Mouse (Mus musculus): Measurements from ENCODE around the gene Hoxa4. TPM values are rescaled to one million over a fixed set of nuclear protein-coding genes. Genes with fewer than 3 reads are reported as not detected.

Gene Hoxa4
- polyA plus RNA-seq, 1 experiment from 2014 or later = 0.13 TPM

- TF ChIP-seq EP300 (IDR thresholded peaks at IDR 0.05; ENCODE audit: low read depth) (no peak), CTCF (IDR thresholded peaks at IDR 0.05; ENCODE audit: low read depth) (no peak)
- Histone ChIP-seq H3K4me2 (ENCODE audit: low read depth, low read length) (peak overlapping the region; percentile 73), H3K4me1 (ENCODE audit: insufficient read depth) (peaks cover 9% of the 10 kb centered on the region), H3K27me3 (ENCODE audit: insufficient read depth, low read length) (peaks cover 76% of the 10 kb centered on the region), H3K27ac (ENCODE audit: low read depth) (no peak overlapping the region), H3K9ac (replicated peaks) (no peak overlapping the region), H3K4me3 (ENCODE audit: low read depth, low read length) (peak overlapping the region; percentile 55; the same call in 1 of the 2 replicates), H3K9me3 (ENCODE audit: low read length) (no peaks in the 10 kb centered on the region), H3K36me3 (replicated peaks; ENCODE audit: insufficient read depth, low read length) (no peaks in the 10 kb centered on the region)
- ATAC-seq (no peak), DNase-seq (no peak)
- 38% methylated on average over 23 of the region's 23 CpGs for WGBS (ENCODE audit: insufficient replicate concordance)
Observed at GRCm38 (mm10) chr6:52190410-52190809, 1.1 kb downstream of the Hoxa4 start.

GRCm38 (mm10) chr6:52189909-52190308, 1.6 kb downstream of the Hoxa4 start:
- Histone ChIP-seq H3K27ac (ENCODE audit: low read depth) (no peak overlapping the region), H3K4me2 (ENCODE audit: low read depth, low read length) (peak overlapping the region; percentile 73; the same call in 1 of the 2 replicates), H3K9ac (replicated peaks) (no peak overlapping the region), H3K9me3 (ENCODE audit: low read length) (no peaks in the 10 kb centered on the region), H3K27me3 (ENCODE audit: insufficient read depth, low read length) (peaks cover 77% of the 10 kb centered on the region), H3K4me3 (ENCODE audit: low read depth, low read length) (no peak overlapping the region), H3K4me1 (ENCODE audit: insufficient read depth) (peaks cover 9% of the 10 kb centered on the region), H3K36me3 (replicated peaks; ENCODE audit: insufficient read depth, low read length) (no peaks in the 10 kb centered on the region)
- 46% methylated on average over 8 of the region's 8 CpGs for WGBS (ENCODE audit: insufficient replicate concordance)
- DNase-seq = no peak
- TF ChIP-seq CTCF (IDR thresholded peaks at IDR 0.05; ENCODE audit: low read depth) (no peak), EP300 (IDR thresholded peaks at IDR 0.05; ENCODE audit: low read depth) (no peak)
- ATAC-seq = no peak

GRCm38 (mm10) chr6:52189172-52189591, 2.4 kb downstream of the Hoxa4 start:
- no peak overlapping the region for H3K4me3 ChIP-seq (ENCODE audit: low read depth, low read length)
- DNase-seq (no peak), ATAC-seq (no peak)
- H3K27me3 ChIP-seq (ENCODE audit: insufficient read depth, low read length) = peaks cover 80% of the 10 kb centered on the region
- no peak for TF ChIP-seq EP300 (IDR thresholded peaks at IDR 0.05; ENCODE audit: low read depth)
- no peak for TF ChIP-seq CTCF (IDR thresholded peaks at IDR 0.05; ENCODE audit: low read depth)
- peaks cover 9% of the 10 kb centered on the region for H3K4me1 ChIP-seq (ENCODE audit: insufficient read depth)
- no peaks in the 10 kb centered on the region for H3K9me3 ChIP-seq (ENCODE audit: low read length)
- 45% methylated on average over 5 of the region's 5 CpGs for WGBS (ENCODE audit: insufficient replicate concordance)
- H3K27ac ChIP-seq (ENCODE audit: low read depth) = no peak overlapping the region
- H3K4me2 ChIP-seq (ENCODE audit: low read depth, low read length) = no peak overlapping the region
- H3K36me3 ChIP-seq (replicated peaks; ENCODE audit: insufficient read depth, low read length) = no peaks in the 10 kb centered on the region
- no peak overlapping the region for H3K9ac ChIP-seq (replicated peaks)

- ATAC-seq (no peak), DNase-seq (no peak)
- Histone ChIP-seq H3K27ac (ENCODE audit: low read depth) (no peak overlapping the region), H3K4me1 (ENCODE audit: insufficient read depth) (peaks cover 8% of the 10 kb centered on the region; the same call in 1 of the 2 replicates), H3K4me2 (ENCODE audit: low read depth, low read length) (no peak overlapping the region), H3K9me3 (ENCODE audit: low read length) (no peaks in the 10 kb centered on the region), H3K4me3 (ENCODE audit: low read depth, low read length) (no peak overlapping the region), H3K27me3 (ENCODE audit: insufficient read depth, low read length) (peaks cover 66% of the 10 kb centered on the region), H3K36me3 (replicated peaks; ENCODE audit: insufficient read depth, low read length) (no peaks in the 10 kb centered on the region), H3K9ac (replicated peaks) (no peak overlapping the region)
- WGBS (ENCODE audit: insufficient replicate concordance) = 46% methylated on average over 1 of the region's 1 CpGs
- TF ChIP-seq EP300 (IDR thresholded peaks at IDR 0.05; ENCODE audit: low read depth) = no peak
- TF ChIP-seq CTCF (IDR thresholded peaks at IDR 0.05; ENCODE audit: low read depth) = no peak
Observed at GRCm38 (mm10) chr6:52186500-52186899, 5.1 kb downstream of the Hoxa4 start.

- 42% methylated on average over 3 of the region's 3 CpGs for WGBS (ENCODE audit: insufficient replicate concordance)
- peaks cover 8% of the 10 kb centered on the region; the same call in 1 of the 2 replicates for H3K4me1 ChIP-seq (ENCODE audit: insufficient read depth)
- ATAC-seq = no peak
Observed at GRCm38 (mm10) chr6:52185834-52186233, 5.7 kb downstream of the Hoxa4 start.

DNA sequence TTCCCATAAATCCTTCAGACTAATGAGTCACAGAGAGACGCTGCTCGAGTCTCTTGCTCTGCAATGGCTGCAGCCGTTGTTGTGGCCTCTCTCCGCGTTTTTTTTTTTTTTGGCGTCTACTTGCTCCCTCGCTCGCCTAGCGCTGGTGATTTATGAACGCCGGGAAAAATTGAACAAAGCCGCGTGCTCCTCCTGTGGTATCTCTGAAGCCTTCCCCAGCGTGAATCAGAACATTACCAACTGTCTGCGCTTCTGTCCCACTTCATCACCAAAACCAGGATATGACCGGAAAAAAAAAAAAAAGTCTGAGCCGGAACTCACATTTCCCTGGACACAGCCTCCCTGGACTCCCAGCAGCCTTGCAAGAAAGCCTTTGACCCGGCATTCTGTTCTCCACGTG, 6.3 kb downstream of the Hoxa4 start:
- Histone ChIP-seq H3K9ac (replicated peaks) (no peak overlapping the region), H3K9me3 (ENCODE audit: low read length) (no peaks in the 10 kb centered on the region), H3K36me3 (replicated peaks; ENCODE audit: insufficient read depth, low read length) (no peaks in the 10 kb centered on the region), H3K4me2 (ENCODE audit: low read depth, low read length) (no peak overlapping the region), H3K4me3 (ENCODE audit: low read depth, low read length) (no peak overlapping the region), H3K27ac (ENCODE audit: low read depth) (no peak overlapping the region), H3K4me1 (ENCODE audit: insufficient read depth) (peaks cover 8% of the 10 kb centered on the region; the same call in 1 of the 2 replicates), H3K27me3 (ENCODE audit: insufficient read depth, low read length) (peaks cover 59% of the 10 kb centered on the region)
- 27% methylated on average over 19 of the region's 19 CpGs for WGBS (ENCODE audit: insufficient replicate concordance)
- DNase-seq (no peak), ATAC-seq (no peak)
- TF ChIP-seq CTCF (IDR thresholded peaks at IDR 0.05; ENCODE audit: low read depth) (no peak), EP300 (IDR thresholded peaks at IDR 0.05; ENCODE audit: low read depth) (no peak)

More at GRCm38 (mm10) chr6:52185834-52186233, 5.7 kb downstream of the Hoxa4 start:
- no peak overlapping the region for H3K4me3 ChIP-seq (ENCODE audit: low read depth, low read length)
- H3K27ac ChIP-seq (ENCODE audit: low read depth) = no peak overlapping the region
- no peak overlapping the region for H3K9ac ChIP-seq (replicated peaks)
- H3K9me3 ChIP-seq (ENCODE audit: low read length) = no peaks in the 10 kb centered on the region
- DNase-seq = no peak
- H3K4me2 ChIP-seq (ENCODE audit: low read depth, low read length) = no peak overlapping the region
- no peaks in the 10 kb centered on the region for H3K36me3 ChIP-seq (replicated peaks; ENCODE audit: insufficient read depth, low read length)
- H3K27me3 ChIP-seq (ENCODE audit: insufficient read depth, low read length) = peaks cover 63% of the 10 kb centered on the region
- TF ChIP-seq EP300 (IDR thresholded peaks at IDR 0.05; ENCODE audit: low read depth) (no peak), CTCF (IDR thresholded peaks at IDR 0.05; ENCODE audit: low read depth) (no peak)
